Mouse (Mus musculus) adrenal gland, postnatal 14 days (tissue): ENCODE results near the gene Sgf29. TPM values are rescaled to one million over a fixed set of nuclear protein-coding genes. Genes with fewer than 3 reads are reported as not detected.

Source experiments
- DNase-seq: peaks from one replicate; pipeline ENCODE4 v3.0.0; 2021; ENCODE audit warnings: mixed read lengths
- total RNA-seq: library from RNA; stranded (reverse); gene quantifications from 2 replicates; pipeline ENCODE4 v1.2.3, GENCODE M21; 2021

Gene Sgf29
- total RNA-seq, 1 experiment from 2014 or later, result 38.3 TPM

DNA sequence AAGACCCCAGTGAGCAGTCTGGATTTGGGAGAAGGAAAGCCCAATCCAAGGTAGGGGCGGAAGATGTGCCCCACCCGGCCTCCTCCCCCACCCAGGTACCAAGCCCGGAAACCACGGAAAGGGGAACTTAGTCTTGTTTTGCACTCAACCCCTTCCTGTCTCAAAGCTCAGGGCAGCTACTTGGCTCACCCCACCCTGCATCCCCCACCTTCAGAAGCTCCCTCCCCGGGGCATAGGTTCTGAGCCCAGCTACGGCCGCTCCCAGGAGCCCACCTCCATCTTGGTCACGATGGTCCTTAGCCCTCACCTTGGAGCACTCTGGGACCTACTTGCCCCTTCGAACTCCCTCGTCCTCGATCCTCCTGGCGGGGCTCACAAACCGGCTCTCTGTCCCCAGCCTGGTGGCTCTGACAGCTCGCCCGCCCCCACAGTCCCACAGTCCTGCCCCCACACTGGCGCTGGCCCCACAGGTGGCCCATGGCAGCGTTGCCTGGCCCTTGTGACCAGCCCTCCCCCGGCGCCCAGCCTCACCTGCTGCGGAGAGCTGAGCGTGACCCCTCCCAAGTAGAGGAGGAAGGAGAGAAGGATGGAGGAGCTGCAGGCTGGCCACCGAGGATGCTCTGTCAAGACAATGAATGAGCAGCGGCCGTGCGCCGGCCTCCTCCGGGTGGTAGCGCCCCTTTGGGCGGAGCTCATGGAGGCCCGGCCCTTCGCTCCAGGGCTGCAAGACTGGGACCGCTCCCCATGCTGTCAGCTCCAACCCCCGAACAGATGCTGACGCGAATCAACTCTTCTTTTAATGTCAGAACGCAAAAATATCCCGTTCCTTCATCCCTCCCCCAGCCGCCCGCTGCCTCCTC, 55.2 kb downstream of the Sgf29 start:
- DNase-seq, result peak; percentile 84

DNA sequence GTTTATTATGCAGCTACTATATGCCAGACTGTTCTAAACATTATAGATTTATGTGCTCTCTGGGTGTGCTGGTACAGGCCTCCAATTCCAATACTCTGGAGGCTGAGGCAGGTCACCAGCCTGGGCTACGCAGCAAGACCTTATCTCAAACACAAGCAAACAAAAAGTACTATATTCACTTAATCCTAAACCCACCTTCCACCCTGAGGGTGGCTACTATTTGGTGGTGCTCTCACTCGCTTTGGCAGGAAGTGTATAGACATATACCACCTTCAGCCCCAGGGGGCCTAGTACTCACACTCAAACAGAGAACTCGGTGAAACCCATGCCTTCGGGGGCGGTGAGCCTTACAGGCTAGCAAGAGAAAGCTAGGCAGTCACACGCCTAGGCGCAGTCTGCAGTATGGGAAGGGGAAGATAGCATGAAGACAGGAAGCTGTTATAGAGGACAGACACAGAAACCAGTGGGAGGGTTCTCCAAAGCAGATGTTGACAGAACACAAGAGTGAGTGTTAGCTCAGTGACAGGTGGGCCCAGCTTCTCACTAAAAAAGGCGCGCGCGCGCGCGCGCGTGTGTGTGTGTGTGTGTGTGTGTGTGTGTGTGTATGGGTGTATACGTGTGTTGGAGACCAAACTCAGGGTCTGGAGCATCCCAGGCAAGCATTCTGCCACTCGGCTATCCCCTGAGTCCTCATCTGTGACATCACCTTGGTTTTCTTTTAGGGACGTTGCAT, 58.5 kb downstream of the Sgf29 start, which contains the start of gene Coro1a:
Gene Coro1a, minus strand, starts transcription at position 346 of the 733 bp plus-strand sequence.
- DNase-seq, result no peak

DNA sequence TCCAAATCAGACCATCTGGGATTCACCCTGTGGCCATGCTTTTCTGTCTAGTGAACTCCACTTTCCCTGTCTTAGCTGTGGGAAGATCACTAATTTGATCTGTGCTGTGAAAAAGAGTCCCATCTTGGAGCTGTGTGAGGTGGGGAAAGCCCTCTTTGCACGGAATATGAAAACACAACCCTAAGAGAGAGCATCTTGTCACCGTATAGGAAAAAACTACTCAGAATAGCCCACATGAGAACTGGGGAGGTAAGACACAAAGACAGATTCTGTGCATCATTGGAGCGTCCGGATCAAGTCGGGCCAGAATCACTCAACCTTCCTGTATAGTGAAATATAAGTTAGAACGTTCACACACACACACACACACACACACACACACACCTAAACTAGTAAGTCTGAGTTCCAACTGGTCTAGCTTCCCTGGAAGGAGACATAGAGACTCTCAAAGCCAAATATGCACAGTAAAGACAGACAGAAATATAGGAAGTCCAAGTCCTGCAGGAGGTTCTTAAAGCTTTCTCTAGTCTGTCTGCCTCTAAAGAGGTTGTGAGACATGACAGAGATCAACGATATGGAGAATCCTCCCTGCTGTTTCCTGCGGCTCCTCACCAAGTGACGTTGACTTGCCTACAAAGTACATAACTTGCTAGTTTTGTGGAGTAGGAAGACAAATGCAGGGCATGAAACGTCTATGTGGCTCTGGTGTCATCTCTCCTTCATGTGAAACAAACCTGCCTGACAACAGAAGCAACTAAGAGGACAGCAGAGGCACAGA, 59.3 kb downstream of the Sgf29 start:
- no peak for DNase-seq

DNA sequence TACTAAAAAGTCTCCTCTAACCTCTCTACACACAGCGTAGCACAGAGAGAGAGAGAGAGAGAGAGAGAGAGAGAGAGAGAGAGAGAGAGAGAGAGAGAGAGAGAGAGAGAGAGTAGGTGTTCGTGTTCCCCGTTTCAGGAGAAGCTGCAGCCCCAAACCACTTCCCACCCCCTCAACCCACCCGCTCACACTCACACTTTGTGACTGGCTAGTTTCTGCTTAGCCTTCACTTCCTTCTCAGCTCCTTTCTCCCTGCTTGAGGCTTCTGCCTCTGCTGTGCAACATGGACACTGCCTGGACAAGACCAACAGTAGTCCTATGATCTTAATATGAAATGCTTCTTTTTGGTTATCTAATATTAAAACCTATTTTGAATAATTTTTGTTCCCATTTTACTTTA, 61.2 kb downstream of the Sgf29 start:
- no peak for DNase-seq

DNA sequence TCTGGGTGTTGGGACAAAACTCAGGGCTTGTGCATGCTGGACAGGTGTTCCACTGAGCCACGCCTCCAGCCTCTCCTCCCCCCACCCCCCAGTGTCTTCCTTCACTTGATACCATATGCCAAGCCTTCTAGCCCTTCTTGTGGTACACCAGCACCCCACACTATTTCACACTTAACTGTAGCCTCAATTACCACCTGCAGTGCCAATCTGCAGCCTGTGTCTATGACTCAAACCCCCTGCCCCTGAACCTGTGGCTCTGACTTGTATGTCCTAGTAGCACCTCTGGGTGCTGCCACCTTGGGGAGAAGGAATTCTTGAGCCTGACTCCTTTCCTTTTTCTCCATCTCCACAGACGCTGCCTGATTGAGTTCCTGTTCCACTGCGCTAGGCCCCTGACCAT, 62.8 kb downstream of the Sgf29 start:
- DNase-seq, result no peak

DNA sequence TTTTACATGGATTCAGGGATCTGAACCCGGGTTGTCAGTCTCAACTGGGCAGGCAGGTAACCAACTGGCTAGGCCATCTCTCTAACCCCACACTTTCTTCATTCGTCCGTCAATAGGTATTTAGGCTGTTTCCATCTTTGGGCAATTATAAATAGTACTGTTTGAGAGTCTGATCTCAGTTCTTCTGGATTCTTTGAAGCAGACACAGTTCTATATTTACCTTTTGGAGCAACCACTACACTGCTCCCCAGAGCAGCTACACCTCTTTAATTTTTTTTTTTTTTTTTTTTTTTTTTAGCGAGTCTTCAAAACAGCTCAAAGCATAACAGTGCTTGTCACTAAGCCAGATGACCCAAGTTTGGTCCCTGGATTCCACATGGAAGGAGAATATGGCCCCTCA, 66.6 kb downstream of the Sgf29 start:
- DNase-seq, result no peak

DNA sequence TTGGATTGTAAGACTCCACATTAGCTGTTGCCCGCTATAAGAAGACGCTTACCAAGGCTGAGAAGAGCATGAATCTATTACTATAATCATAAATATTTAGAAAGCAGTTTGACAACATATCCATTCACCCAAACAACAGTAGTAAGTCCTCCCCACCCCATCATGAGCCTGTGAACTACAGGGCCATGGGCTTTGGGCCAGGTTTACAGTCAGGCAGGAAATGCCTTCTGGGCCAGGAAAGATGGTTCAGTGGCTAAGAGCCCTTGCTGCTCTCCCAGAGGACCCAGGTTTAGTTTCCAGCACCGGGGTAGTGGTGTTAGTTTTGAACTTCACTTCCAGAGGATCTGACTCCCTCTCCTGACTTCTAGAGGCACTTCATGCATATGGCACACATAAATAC, 68.5 kb downstream of the Sgf29 start:
- DNase-seq, result no peak

DNA sequence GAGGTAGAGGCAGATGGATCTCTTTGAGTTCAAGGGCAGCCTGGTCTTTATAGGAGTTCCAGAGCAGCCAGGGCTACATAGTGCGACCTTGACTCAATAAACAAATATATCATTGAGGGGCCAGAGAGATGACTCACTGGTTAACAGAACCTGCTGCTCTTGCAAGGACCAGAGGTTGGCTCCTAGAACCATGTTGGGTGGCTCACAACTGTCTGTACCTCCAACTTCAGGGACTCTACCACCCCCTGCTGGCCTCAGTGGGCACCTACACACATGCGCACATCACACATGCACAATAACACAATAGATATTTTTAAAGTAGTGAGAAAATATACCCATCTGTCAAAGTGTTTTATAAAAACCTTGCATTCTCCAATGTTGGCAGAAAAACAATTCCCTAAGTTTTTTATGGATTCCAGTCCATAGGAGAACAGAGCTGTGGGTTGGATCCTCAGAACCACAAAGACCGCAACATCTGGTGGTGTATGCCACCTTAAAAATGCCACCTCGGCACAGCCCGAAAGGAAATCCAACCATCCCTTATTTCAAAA, 69.8 kb downstream of the Sgf29 start:
- DNase-seq, result no peak

DNA sequence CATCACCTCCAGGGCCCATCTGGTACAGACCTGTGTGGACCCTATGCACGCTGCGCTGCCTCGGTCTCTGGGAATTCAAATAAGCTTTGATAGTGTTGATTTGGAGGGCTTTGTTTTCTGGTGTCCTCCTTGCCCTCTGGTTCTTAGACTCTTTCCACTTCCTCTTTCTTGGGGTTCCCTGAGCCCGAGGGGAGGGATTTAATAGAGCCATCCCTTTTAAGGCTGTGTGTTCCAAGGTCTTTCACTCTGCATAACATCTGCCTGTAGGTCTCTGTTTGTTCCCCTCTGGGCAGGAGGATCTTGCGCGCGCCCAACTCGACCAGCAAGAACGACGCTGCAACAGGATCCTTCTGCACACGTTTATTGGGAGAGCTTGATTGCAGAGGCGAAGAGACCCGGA, 72.5 kb downstream of the Sgf29 start:
- no peak for DNase-seq

Other genes with a start within 250 kb of the Sgf29 start
- gene Cd19, start 234.4 kb upstream of the Sgf29 start, total RNA-seq, result 2.7 and 19.9 TPM in 2 replicates
- gene Rabep2, start 220.6 kb upstream of the Sgf29 start, total RNA-seq, result 35.7 and 45.2 TPM in 2 replicates
- gene Atp2a1, start 186.2 kb upstream of the Sgf29 start, total RNA-seq, result 0.33 and 0.68 TPM in 2 replicates
- 52.3 and 56.4 TPM in 2 replicates for gene Sh2b1, start 173.9 kb upstream of the Sgf29 start, total RNA-seq
- gene Tufm, start 161.9 kb upstream of the Sgf29 start, total RNA-seq, result 221 and 223 TPM in 2 replicates
- gene Atxn2l, start 145.9 kb upstream of the Sgf29 start, total RNA-seq, result 90.3 and 96.7 TPM in 2 replicates
- 241 and 262 TPM in 2 replicates for gene Eif3c, start 82.9 kb upstream of the Sgf29 start, total RNA-seq
- gene Apobr, start 64.4 kb upstream of the Sgf29 start, total RNA-seq, result 2.9 and 3.5 TPM in 2 replicates
- gene Cln3, start 63.5 kb upstream of the Sgf29 start, total RNA-seq, result 25.3 and 31.1 TPM in 2 replicates
- not detected in 2 replicates for gene Il27, start 54.4 kb upstream of the Sgf29 start, total RNA-seq
- gene Nupr1, start 18.4 kb upstream of the Sgf29 start, total RNA-seq, result 16.2 and 21.5 TPM in 2 replicates
- 81.6 and 83.8 TPM in 2 replicates for gene Sult1a1, start 27.1 kb downstream of the Sgf29 start, total RNA-seq
- 74.9 and 82.9 TPM in 2 replicates for gene Bola2, start 46.1 kb downstream of the Sgf29 start, total RNA-seq
- gene Slx1b, start 46.5 kb downstream of the Sgf29 start, total RNA-seq, result 10.7 and 18.6 TPM in 2 replicates
- gene Coro1a, start 58.5 kb downstream of the Sgf29 start, total RNA-seq, result 12.0 and 78.1 TPM in 2 replicates
- 128 and 136 TPM in 2 replicates for gene Mapk3, start 110.3 kb downstream of the Sgf29 start, total RNA-seq
- 3.8 and 5.6 TPM in 2 replicates for gene Gdpd3, start 117.0 kb downstream of the Sgf29 start, total RNA-seq
- gene Ypel3, start 127.6 kb downstream of the Sgf29 start, total RNA-seq, result 129 and 173 TPM in 2 replicates
- gene Tbx6, start 132.2 kb downstream of the Sgf29 start, total RNA-seq, result 1.2 and 1.5 TPM in 2 replicates
- gene Ppp4c, start 143.2 kb downstream of the Sgf29 start, total RNA-seq, result 94.7 and 109 TPM in 2 replicates
- 32.1 and 32.5 TPM in 2 replicates for gene Fam57b, start 148.4 kb downstream of the Sgf29 start, total RNA-seq
- gene 4930451I11Rik, start 182.3 kb downstream of the Sgf29 start, total RNA-seq, result not detected in 2 replicates
- gene Doc2a, start 198.1 kb downstream of the Sgf29 start, total RNA-seq, result 0.63 and 0.64 TPM in 2 replicates
- gene Hirip3, start 212.7 kb downstream of the Sgf29 start, total RNA-seq, result 24.1 and 30.2 TPM in 2 replicates
- 39.2 and 41.9 TPM in 2 replicates for gene Ino80e, start 213.1 kb downstream of the Sgf29 start, total RNA-seq
- 68.8 and 79.4 TPM in 2 replicates for gene Taok2, start 235.4 kb downstream of the Sgf29 start, total RNA-seq